ENCODE assay signal across 19 mouse cellular contexts in genomic region chr2:115172111-115172510, GRCm38 (mm10).
DNase-seq lines count a peak whose midpoint lies in the region; ATAC-seq and TF ChIP-seq lines count a peak whose summit lies in the region.
"Had no signal": no experiment of that assay in that cellular context is flagged by ENCODE, and none has a peak within 500 bp of the region (broad histone marks: within the 10 kb centered on the region; RNA-seq: fewer than 3 reads in every experiment).

No protein-coding gene starts in this region.

- no peak overlapping the region for H3K9ac ChIP-seq in embryonic facial prominence, embryonic 14.5 days (ENCODE audit: low read depth, low read length)
- H3K9ac ChIP-seq: forebrain, embryonic 13.5 days; forebrain, postnatal 0 days; heart, embryonic 12.5 days; hindbrain, embryonic 14.5 days; intestine, embryonic 15.5 days had no signal

- no peak overlapping the region for H3ac ChIP-seq in C2C12 (ENCODE audit: control insufficient read depth, insufficient read length, low read depth)
- no peak overlapping the region for H3ac ChIP-seq in myocyte (ENCODE audit: control insufficient read depth, insufficient read length)

- no peaks in the 10 kb centered on the region for H3K79me3 ChIP-seq in C2C12 (ENCODE audit: low read depth)

- no peaks in the 10 kb centered on the region for H3K79me2 ChIP-seq in C2C12 (ENCODE audit: control insufficient read depth, insufficient read depth)
- no peaks in the 10 kb centered on the region for H3K79me2 ChIP-seq in myocyte (ENCODE audit: control insufficient read depth, insufficient read depth)

- H3K27me3 ChIP-seq in C2C12 (ENCODE audit: control insufficient read depth, insufficient read depth, insufficient read length) (no peaks in the 10 kb centered on the region), myocyte (ENCODE audit: control insufficient read depth, insufficient read depth, insufficient read length) (no peaks in the 10 kb centered on the region)
- H3K27me3 ChIP-seq in embryonic facial prominence, embryonic 14.5 days (replicated peaks; ENCODE audit: control insufficient read depth, insufficient read depth, low read length), result no peaks in the 10 kb centered on the region
- H3K27me3 ChIP-seq: forebrain, embryonic 13.5 days; heart, embryonic 12.5 days; intestine, embryonic 15.5 days had no signal

- H3K9me3 ChIP-seq in embryonic facial prominence, embryonic 14.5 days (ENCODE audit: control insufficient read depth, low read length), result no peaks in the 10 kb centered on the region
- H3K9me3 ChIP-seq: forebrain, embryonic 13.5 days; heart, embryonic 12.5 days; hindbrain, embryonic 10.5 days; intestine, embryonic 15.5 days had no signal

- 0 out of 2 replicates have a peak, but pooled peaks have one; percentile 9 for ATAC-seq in embryonic facial prominence, embryonic 14.5 days (ENCODE audit: low read depth)
- ATAC-seq: forebrain, embryonic 13.5 days; forebrain, postnatal 0 days; intestine, embryonic 15.5 days had no signal

- DNase-seq in 3T3-L1 (ENCODE audit: low read depth, low spot score), result peak; percentile 76
- DNase-seq in embryonic facial prominence, embryonic 14.5 days (ENCODE audit: low spot score), result peak; percentile 79
- no peak for DNase-seq in right cerebral cortex, postnatal 10 days (ENCODE audit: low spot score in 2 of 2)
- no peak for DNase-seq in right cerebral cortex, postnatal 14 days
- DNase-seq: adrenal gland, adult 8-10 months; adrenal gland, postnatal 36 days; B cell, adult 2 months; cerebellum, adult 9-10 months; cerebellum, postnatal 25 days; forebrain, postnatal 0 days; gastrocnemius, adult 2 months; gastrocnemius, postnatal 25 days had no signal

- H3K27ac ChIP-seq in embryonic facial prominence, embryonic 14.5 days (replicated peaks; ENCODE audit: low read depth, low read length), result no peak overlapping the region
- H3K27ac ChIP-seq: forebrain, embryonic 13.5 days; gastrocnemius, adult 2 months; hindbrain, embryonic 10.5 days; hindbrain, embryonic 14.5 days; intestine, embryonic 15.5 days had no signal

- H3K4me1 ChIP-seq in embryonic facial prominence, embryonic 14.5 days (ENCODE audit: control insufficient read depth, insufficient read depth, low read length), result 0 out of 2 replicates have a peak, but pooled peaks cover 3% of the 10 kb centered on the region
- H3K4me1 ChIP-seq: forebrain, embryonic 13.5 days; heart, embryonic 12.5 days; hindbrain, embryonic 10.5 days; intestine, embryonic 15.5 days had no signal

- H3K4me3 ChIP-seq in C2C12 (ENCODE audit: insufficient read depth, poor library complexity, severe bottlenecking), result no peak overlapping the region
- H3K4me3 ChIP-seq in embryonic facial prominence, embryonic 14.5 days (ENCODE audit: low read depth, low read length), result no peak overlapping the region
- no peak overlapping the region for H3K4me3 ChIP-seq in myocyte
- H3K4me3 ChIP-seq: forebrain, embryonic 13.5 days; gastrocnemius, adult 2 months; heart, embryonic 12.5 days; hindbrain, embryonic 10.5 days; intestine, embryonic 15.5 days had no signal

- H3K4me2 ChIP-seq in embryonic facial prominence, embryonic 14.5 days (ENCODE audit: low read depth, low read length), result no peak overlapping the region
- H3K4me2 ChIP-seq in myocyte (ENCODE audit: low read depth), result peak overlapping the region; percentile 57
- H3K4me2 ChIP-seq: forebrain, embryonic 13.5 days; heart, embryonic 12.5 days; hindbrain, embryonic 14.5 days; intestine, embryonic 15.5 days had no signal

- 30% methylated on average over 5 of the region's 5 CpGs for WGBS in embryonic facial prominence, embryonic 14.5 days

- TF ChIP-seq CTCF in C2C12 (IDR thresholded peaks at IDR 0.05; ENCODE audit: control insufficient read depth, insufficient read depth, insufficient read length), result no peak

- H3K36me3 ChIP-seq in C2C12 (ENCODE audit: control insufficient read depth, insufficient read depth) (no peaks in the 10 kb centered on the region), myocyte (ENCODE audit: control insufficient read depth, insufficient read depth) (no peaks in the 10 kb centered on the region)
- H3K36me3 ChIP-seq in embryonic facial prominence, embryonic 14.5 days (ENCODE audit: control insufficient read depth, insufficient read depth, low read length), result no peaks in the 10 kb centered on the region
- H3K36me3 ChIP-seq: heart, embryonic 12.5 days; hindbrain, embryonic 10.5 days; intestine, embryonic 15.5 days had no signal

- no peak for TF ChIP-seq POLR2A in myocyte (IDR thresholded peaks at IDR 0.05; ENCODE audit: insufficient read length, low read depth)

TF ChIP-seq in C2C12, 6 proteins besides CTCF, POLR2A, EP300 and RAD21:
- TF ChIP-seq MYOD1 (IDR thresholded peaks at IDR 0.05; ENCODE audit: control insufficient read depth, insufficient read length, low read depth), result no peak
- TF ChIP-seq USF1 (IDR thresholded peaks at IDR 0.05; ENCODE audit: low read depth), result no peak
- TF ChIP-seq MYOG (IDR thresholded peaks at IDR 0.05; ENCODE audit: control insufficient read depth, extremely low read depth, insufficient read length), result no peak
- peak; percentile 14 for TF ChIP-seq FOSL1 (IDR thresholded peaks at IDR 0.05; ENCODE audit: insufficient read depth, low read length, poor library complexity, severe bottlenecking)
- no peak for TF ChIP-seq MAX (IDR thresholded peaks at IDR 0.05)
- no peak for TF ChIP-seq CEBPB (IDR thresholded peaks at IDR 0.05; ENCODE audit: low read depth)

TF ChIP-seq in myocyte, 11 proteins besides CTCF, POLR2A, EP300 and RAD21:
- no peak for TF ChIP-seq MYOD1 (IDR thresholded peaks at IDR 0.05; ENCODE audit: control insufficient read depth in 1 of 3, insufficient read length in 2 of 3, low read depth in 2 of 3)
- TF ChIP-seq POLR2AphosphoS2 (IDR thresholded peaks at IDR 0.05; ENCODE audit: insufficient read length, low read depth), result no peak
- no peak for TF ChIP-seq CEBPB (IDR thresholded peaks at IDR 0.05; ENCODE audit: insufficient read depth, poor library complexity, severe bottlenecking)
- TF ChIP-seq MAX (IDR thresholded peaks at IDR 0.05; ENCODE audit: low read depth), result no peak
- no peak for TF ChIP-seq TCF12 (IDR thresholded peaks at IDR 0.05; ENCODE audit: insufficient read depth, poor library complexity, severe bottlenecking)
- TF ChIP-seq USF1 (IDR thresholded peaks at IDR 0.05; ENCODE audit: low read depth), result no peak
- TF ChIP-seq TCF3 (IDR thresholded peaks at IDR 0.05; ENCODE audit: insufficient read length, low read depth), result no peak
TF ChIP-seq in myocyte: peak in this region for 0.

Comparison
In these comparisons a context has a peak if more than half of its experiments do, and no peak if none do; other contexts are left out.
1. DNase-seq: peak in 3T3-L1 (single experiment) and embryonic facial prominence, embryonic 14.5 days (single experiment); none in right cerebral cortex, postnatal 10 days (0 of 2) and right cerebral cortex, postnatal 14 days (single experiment).